Mouse (Mus musculus) forebrain, embryonic 13.5 days (tissue): ENCODE measurements at regions not wholly inside any gene's neighbourhood (a gene's known extent, or its start where the extent isn't known, plus 50 kb on each side); places are given as distances from the start of the nearest gene placed in this dataset.

Experiments used
- ATAC-seq: fragments of 200-750 bp; cut with Nextera tagmentation; 2 replicates; pipeline ENCODE4 v1.8.0; 2017
- H3K27ac ChIP-seq: fragments of 300-500 bp; sonication (generic); 2 replicates; pipeline ENCODE4 v1.5.1; 2015; ENCODE audit warnings: inconsistent platforms, mild to moderate bottlenecking, moderate library complexity
- H3K27me3 ChIP-seq: fragments of 300-500 bp; sonication (generic); 2 replicates; pipeline ENCODE4 v1.6.1; 2015; ENCODE audit warnings: mild to moderate bottlenecking, inconsistent platforms
- H3K36me3 ChIP-seq: fragments of 300-500 bp; sonication (generic); 2 replicates; pipeline ENCODE4 v1.6.1; 2015; ENCODE audit warnings: mild to moderate bottlenecking, inconsistent platforms; ENCODE audit not compliant: poor library complexity, severe bottlenecking
- H3K4me1 ChIP-seq: fragments of 300-500 bp; sonication (generic); 2 replicates; pipeline ENCODE4 v1.6.1; 2015; ENCODE audit warnings: inconsistent platforms
- H3K4me2 ChIP-seq: fragments of 300-500 bp; sonication (generic); 2 replicates; pipeline ENCODE4 v1.6.1; 2015; ENCODE audit warnings: inconsistent platforms, mild to moderate bottlenecking, moderate library complexity
- H3K4me3 ChIP-seq: fragments of 300-500 bp; sonication (generic); 2 replicates; pipeline ENCODE4 v1.5.1; 2015; ENCODE audit warnings: mild to moderate bottlenecking, inconsistent platforms
- H3K9ac ChIP-seq: fragments of 300-500 bp; sonication (generic); 2 replicates; pipeline ENCODE4 v1.6.1; 2015; ENCODE audit warnings: mild to moderate bottlenecking, inconsistent platforms
- H3K9me3 ChIP-seq: fragments of 300-500 bp; sonication (generic); replicated peaks from 2 replicates; pipeline ENCODE4 v1.6.1; 2016; ENCODE audit warnings: inconsistent platforms
- WGBS: fragments of 180-500 bp; shearing (Covaris S2); methylation state at CpG from one replicate; pipeline ENCODE4 v1.1.7; 2015; 5-methylcytosine and 5-hydroxymethylcytosine counted together

- Histone ChIP-seq H3K27me3 (no peaks in the 10 kb centered on the region), H3K4me1 (no peaks in the 10 kb centered on the region), H3K9ac (no peak overlapping the region), H3K4me2 (no peak overlapping the region), H3K36me3 (no peaks in the 10 kb centered on the region), H3K27ac (no peak overlapping the region), H3K4me3 (no peak overlapping the region), H3K9me3 (no peaks in the 10 kb centered on the region)
- ATAC-seq = no peak
Observed at GRCm38 (mm10) chrX:129272135-129272534, 477.4 kb upstream of the Diaph2 start.

- no peak overlapping the region for H3K4me2 ChIP-seq
- H3K4me1 ChIP-seq = no peaks in the 10 kb centered on the region
- peak; percentile 55; the same call in 1 of the 2 replicates for ATAC-seq
- no peak overlapping the region for H3K27ac ChIP-seq
- H3K9me3 ChIP-seq = no peaks in the 10 kb centered on the region
- H3K36me3 ChIP-seq = no peaks in the 10 kb centered on the region
- no peak overlapping the region for H3K9ac ChIP-seq
- no peaks in the 10 kb centered on the region for H3K27me3 ChIP-seq
- no peak overlapping the region for H3K4me3 ChIP-seq
- 47% methylated on average over 5 of the region's 5 CpGs for WGBS
Observed at GRCm38 (mm10) chrX:129303987-129304386, 445.6 kb upstream of the Diaph2 start.

GRCm38 (mm10) chrX:129309380-129309779 lies 440.2 kb upstream of the Diaph2 start:
- Histone ChIP-seq H3K9ac (no peak overlapping the region), H3K27me3 (no peaks in the 10 kb centered on the region), H3K4me3 (no peak overlapping the region), H3K27ac (no peak overlapping the region), H3K4me2 (no peak overlapping the region), H3K36me3 (no peaks in the 10 kb centered on the region), H3K4me1 (no peaks in the 10 kb centered on the region), H3K9me3 (no peaks in the 10 kb centered on the region)
- ATAC-seq = no peak

DNA sequence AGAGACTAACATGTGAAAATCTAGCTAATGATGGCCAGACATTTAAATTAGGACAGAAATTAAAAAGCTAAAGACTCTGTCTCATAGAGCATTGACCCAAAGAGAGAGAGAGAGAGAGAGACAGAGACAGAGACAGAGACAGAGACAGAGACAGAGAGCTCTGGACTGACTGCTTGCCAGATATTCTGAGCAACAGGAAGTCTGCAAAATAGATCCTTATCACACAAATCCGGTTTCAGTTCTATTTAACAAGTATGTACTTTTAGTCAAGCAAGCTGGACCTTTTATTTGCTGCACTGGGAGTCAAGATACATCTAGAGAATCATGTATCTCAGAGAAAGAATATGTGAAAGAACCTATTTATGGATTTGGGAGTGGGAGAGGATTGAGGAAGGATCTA lies 420.1 kb upstream of the Diaph2 start:
- no peaks in the 10 kb centered on the region for H3K4me1 ChIP-seq

DNA sequence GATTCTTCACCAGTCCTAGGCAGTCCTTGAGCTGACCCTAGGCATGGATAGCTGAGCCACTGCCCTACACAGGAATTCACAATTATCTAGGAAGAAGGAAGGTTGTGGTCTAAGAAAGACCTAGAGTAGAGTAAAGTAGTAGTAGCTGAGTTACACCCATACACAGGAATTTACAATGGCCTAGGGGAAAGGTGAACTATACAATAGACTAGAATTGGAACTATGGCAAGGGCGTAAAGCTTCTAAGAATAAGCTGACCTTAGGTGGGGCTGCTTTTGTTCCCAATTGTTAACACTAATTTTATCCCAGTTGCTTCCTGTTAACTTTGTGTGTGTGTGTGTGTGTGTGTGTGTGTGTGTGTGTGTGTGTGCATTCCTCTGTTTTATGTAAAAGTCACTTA lies 416.7 kb upstream of the Diaph2 start:
- WGBS = 92% methylated on average over 1 of the region's 1 CpGs
- no peak for ATAC-seq

More for the DNA sequence above, 420.1 kb upstream of the Diaph2 start:
- ATAC-seq = no peak
- Histone ChIP-seq H3K4me3 (no peak overlapping the region), H3K27me3 (no peaks in the 10 kb centered on the region), H3K4me2 (no peak overlapping the region), H3K36me3 (no peaks in the 10 kb centered on the region), H3K9me3 (no peaks in the 10 kb centered on the region), H3K9ac (no peak overlapping the region), H3K27ac (no peak overlapping the region)
- WGBS = 74% methylated on average over 1 of the region's 1 CpGs

More for the DNA sequence above, 416.7 kb upstream of the Diaph2 start:
- Histone ChIP-seq H3K9ac (no peak overlapping the region), H3K4me1 (no peaks in the 10 kb centered on the region), H3K36me3 (no peaks in the 10 kb centered on the region), H3K4me3 (no peak overlapping the region), H3K27ac (no peak overlapping the region), H3K9me3 (no peaks in the 10 kb centered on the region), H3K4me2 (no peak overlapping the region), H3K27me3 (no peaks in the 10 kb centered on the region)
